Mouse (Mus musculus) lung, adult 2 months (tissue): ENCODE results near the gene Tmigd3.
"Not testable (repeated sequence)": the region's sequence is repeated elsewhere in the genome, so short reads cannot be mapped to it uniquely, and the experiment has no call there.

ENCODE experiments used
- CTCF ChIP-seq: fragments of 200-500 bp; IDR thresholded peaks from 2 replicates; pipeline ENCODE4 v1.5.1; 2011; ENCODE audit warnings: mild to moderate bottlenecking, low read length, control low read depth; ENCODE audit not compliant: insufficient read depth
- POLR2A ChIP-seq: fragments of 200-500 bp; IDR thresholded peaks from 2 replicates; pipeline ENCODE4 v1.6.1; 2011; ENCODE audit warnings: low read depth, mild to moderate bottlenecking, control low read depth, low read length, borderline replicate concordance; ENCODE audit errors: extremely low read depth

DNA sequence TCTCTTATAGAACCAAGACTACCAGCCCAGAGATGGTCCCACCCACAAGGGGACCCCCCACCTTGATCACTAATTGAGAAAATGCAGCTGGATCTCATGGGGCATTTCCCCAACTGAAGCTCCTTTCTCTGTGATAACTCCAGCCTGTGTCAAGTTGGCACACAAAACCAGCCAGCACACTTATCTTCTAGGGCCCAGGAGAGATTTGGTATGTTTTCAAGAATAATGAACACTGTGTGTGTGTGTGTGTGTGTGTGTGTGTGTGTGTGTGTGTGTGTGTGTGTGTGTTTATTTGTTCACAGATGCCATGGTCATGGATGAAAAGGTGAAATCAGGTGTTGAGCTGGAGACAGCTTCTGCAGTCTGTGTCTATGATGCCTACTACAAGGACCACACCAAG lies 45.8 kb downstream of the Tmigd3 start:
- TF ChIP-seq CTCF, POLR2A: not testable (repeated sequence)
